ENCODE assay signal across 10 mouse cellular contexts in the genomic region with DNA sequence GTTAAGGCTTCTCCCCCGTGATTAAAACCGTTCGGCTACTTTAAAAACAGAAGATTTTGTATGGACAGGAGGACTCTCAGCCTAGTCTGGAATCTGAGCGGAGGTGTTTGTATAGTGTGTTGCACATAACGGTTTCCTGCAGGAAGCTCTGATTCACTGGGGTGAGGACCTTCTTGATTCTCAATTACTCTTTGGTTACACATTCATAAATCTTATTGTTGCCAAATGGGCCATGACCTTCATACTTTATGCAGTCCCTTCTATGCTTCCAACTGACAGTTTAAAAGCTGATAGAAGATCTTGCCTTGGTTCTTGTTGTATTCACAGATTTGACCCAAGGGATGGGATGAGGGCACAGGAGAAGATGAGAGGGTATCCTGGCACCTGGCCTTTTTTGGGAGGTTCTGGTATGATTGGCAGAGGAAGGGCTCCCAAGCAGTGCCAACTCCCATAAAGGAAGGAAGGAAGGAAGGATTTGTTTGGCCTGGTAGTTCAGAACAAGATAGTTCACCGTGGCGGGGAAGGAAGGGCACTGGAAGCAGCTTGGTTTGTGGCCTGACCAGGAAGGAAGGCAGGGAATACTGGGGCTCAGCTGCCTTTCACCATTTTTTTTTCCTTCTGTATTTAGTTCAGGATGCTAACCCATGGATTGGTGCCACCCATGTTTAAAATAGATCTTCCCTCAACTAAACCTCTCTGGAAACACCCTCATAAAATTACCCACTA.
A peak's percentile ranks its signal among the peaks of the same experiment; 100 is the strongest.
DNase-seq lines count a peak whose midpoint lies in the region; ATAC-seq and TF ChIP-seq lines count a peak whose summit lies in the region.
"Had no signal": no experiment of that assay in that cellular context is flagged by ENCODE, and none has a peak within 500 bp of the region (broad histone marks: within the 10 kb centered on the region; RNA-seq: fewer than 3 reads in every experiment).

No protein-coding gene starts in this region.

- peaks cover 2% of the 10 kb centered on the region for H3K79me2 ChIP-seq in heart, adult 2 months (replicated peaks; ENCODE audit: control insufficient read depth, insufficient read depth, low read length)

- TF ChIP-seq POLR2A in heart, adult 2 months (IDR thresholded peaks at IDR 0.05; ENCODE audit: insufficient read depth, low read depth, low read length), result no peak
- TF ChIP-seq POLR2A in kidney, adult 2 months (IDR thresholded peaks at IDR 0.05; ENCODE audit: low read depth, low read length), result no peak

- intact Hi-C loops in heart, adult 2 months (cut with DNase I), result loop anchor here (5.0 kb wide), 1 partner anchor 63 kb away; no protein-coding TSS in a partner anchor

- no peak for TF ChIP-seq EP300 in heart, adult 2 months (IDR thresholded peaks at IDR 0.05; ENCODE audit: insufficient read depth, low read depth, low read length)

- 33% methylated on average over 7 of the region's 7 CpGs for WGBS in heart, adult 2 months
- WGBS in kidney, adult 2 months, result 15% methylated on average over 7 of the region's 7 CpGs

- peak; percentile 68 for ATAC-seq in Patski

- POLR2A ChIA-PET in Patski (lab: Charles Lee), result no interaction called here

- no peak overlapping the region for H3K9ac ChIP-seq in heart, adult 2 months (ENCODE audit: low read depth, low read length)
- H3K9ac ChIP-seq: limb, embryonic 13.5 days had no signal

- peak; percentile 15 for DNase-seq in heart, adult 8-10 months (ENCODE audit: low spot score)
- DNase-seq in heart, adult 2 months, result no peak
- DNase-seq in Patski (ENCODE audit: low read depth, low spot score) (peak; percentile 34), liver (no peak)
- peak; percentile 60 for DNase-seq in kidney, adult 2 months
- DNase-seq in lung, postnatal 14 days, result peak; percentile 28
- DNase-seq in layer of hippocampus, postnatal 25 days (ENCODE audit: extremely low spot score in 1 of 2, low spot score in 1 of 2), result no peak
- DNase-seq: cerebellum, adult 18-20 months; gastrocnemius, postnatal 10 days had no signal

- H3K4me1 ChIP-seq in heart, adult 2 months (ENCODE audit: control insufficient read depth, insufficient read depth, low read length), result peaks cover 15% of the 10 kb centered on the region
- peaks cover 21% of the 10 kb centered on the region for H3K4me1 ChIP-seq in kidney, adult 2 months (ENCODE audit: control insufficient read depth, insufficient read depth, low read length)

- CTCF ChIA-PET in Patski (lab: Charles Lee), result interaction anchor here (1.1 kb wide), 2 partner anchors 20 to 61 kb away, joined by 3 read pairs; no protein-coding TSS in a partner anchor

- H3K36me3 ChIP-seq in heart, adult 2 months (ENCODE audit: control insufficient read depth, insufficient read depth, low read length), result peaks cover 29% of the 10 kb centered on the region
- H3K36me3 ChIP-seq in kidney, adult 2 months (ENCODE audit: control insufficient read depth, insufficient read depth, low read length), result no peaks in the 10 kb centered on the region

- H3K4me3 ChIP-seq in heart, adult 2 months, result no peak overlapping the region
- no peak overlapping the region for H3K4me3 ChIP-seq in kidney, adult 2 months (ENCODE audit: insufficient read depth, low read depth, low read length)
- H3K4me3 ChIP-seq: limb, embryonic 13.5 days had no signal

- in situ Hi-C loops in Patski (cut with MboI; ENCODE audit: low pct_unique_long_range_greater_than_20kb), result no loop called here

- H3K27ac ChIP-seq in heart, adult 2 months, result no peak overlapping the region
- H3K27ac ChIP-seq in kidney, adult 2 months (ENCODE audit: insufficient read depth, low read depth, low read length), result no peak overlapping the region

- no peak for TF ChIP-seq CTCF in heart, adult 2 months (IDR thresholded peaks at IDR 0.05)
- no peak for TF ChIP-seq CTCF in Patski (IDR thresholded peaks at IDR 0.05)
- TF ChIP-seq CTCF in kidney, adult 2 months (conservative IDR thresholded peaks at IDR 0.05; ENCODE audit: insufficient read depth, insufficient read length, low read depth, low read length), result no peak

- no peaks in the 10 kb centered on the region for H3K27me3 ChIP-seq in heart, adult 2 months (ENCODE audit: control insufficient read depth, insufficient read depth, low read length)
- no peaks in the 10 kb centered on the region for H3K27me3 ChIP-seq in Patski
- no peaks in the 10 kb centered on the region for H3K27me3 ChIP-seq in kidney, adult 2 months (replicated peaks; ENCODE audit: control insufficient read depth, insufficient read depth, low read length)
- H3K27me3 ChIP-seq: limb, embryonic 13.5 days had no signal

Comparison
In these comparisons a context has a peak if more than half of its experiments do, and no peak if none do; other contexts are left out.
1. DNase-seq: peak in heart, adult 8-10 months (single experiment), Patski (single experiment), kidney, adult 2 months (single experiment) and lung, postnatal 14 days (single experiment); none in heart, adult 2 months (0 of 2), layer of hippocampus, postnatal 25 days (0 of 2) and liver (single experiment).